Mouse (Mus musculus): ENCODE measurements at regions not wholly inside any gene's neighbourhood (a gene's known extent, or its start where the extent isn't known, plus 50 kb on each side); places are given as distances from the start of the nearest gene placed in this dataset.

- ATAC-seq (ENCODE audit: insufficient number of reproducible peaks, insufficient read depth, low FRiP score, low read depth): no peak
- 0 out of 4 replicates have a peak, but pooled peaks cover 0 to 2% of the 10 kb centered on the region in 2 experiments for H3K4me1 ChIP-seq (ENCODE audit: control insufficient read depth in 2 of 2, insufficient read depth in 2 of 2, low read length in 2 of 2)
These were observed 52.2 kb upstream of the Otud4 start for GRCm38 (mm10) chr8:79587258-79587657.

GRCm38 (mm10) chr8:79584966-79585365 lies 54.5 kb upstream of the Otud4 start:
- no peak for ATAC-seq (ENCODE audit: insufficient number of reproducible peaks, insufficient read depth, low FRiP score, low read depth)
- Histone ChIP-seq H3K4me3 (ENCODE audit: control insufficient read depth in 1 of 2, insufficient read depth in 1 of 2, low read depth in 1 of 2, low read length in 2 of 2) (no peak overlapping the region), H3K27me3 (ENCODE audit: control insufficient read depth, insufficient read depth, low read length) (no peaks in the 10 kb centered on the region), H3K36me3 (ENCODE audit: control insufficient read depth, insufficient read depth, low read length) (no peaks in the 10 kb centered on the region), H3K4me1 (ENCODE audit: control insufficient read depth in 2 of 2, insufficient read depth in 2 of 2, low read length in 2 of 2) (0 out of 4 replicates have a peak, but pooled peaks cover 0 to 2% of the 10 kb centered on the region in 2 experiments), H3K27ac (replicated peaks in 1 of 2; ENCODE audit: control insufficient read depth in 1 of 2, insufficient read depth in 1 of 2, low read depth in 2 of 2, low read length in 2 of 2) (no peak overlapping the region), H3K9ac (ENCODE audit: low read length) (no peak overlapping the region), H3K9me3 (ENCODE audit: control insufficient read depth, low read length) (no peaks in the 10 kb centered on the region), H3K4me2 (ENCODE audit: low read length) (no peak overlapping the region)
- WGBS: 31% methylated on average over 3 of the region's 3 CpGs

More at GRCm38 (mm10) chr8:79587258-79587657, 52.2 kb upstream of the Otud4 start:
- Histone ChIP-seq H3K9ac (ENCODE audit: low read length) (no peak overlapping the region), H3K27ac (replicated peaks in 1 of 2; ENCODE audit: control insufficient read depth in 1 of 2, insufficient read depth in 1 of 2, low read depth in 2 of 2, low read length in 2 of 2) (no peak overlapping the region), H3K9me3 (ENCODE audit: control insufficient read depth, low read length) (no peaks in the 10 kb centered on the region), H3K27me3 (ENCODE audit: control insufficient read depth, insufficient read depth, low read length) (no peaks in the 10 kb centered on the region), H3K4me3 (ENCODE audit: control insufficient read depth in 1 of 2, insufficient read depth in 1 of 2, low read depth in 1 of 2, low read length in 2 of 2) (no peak overlapping the region), H3K36me3 (ENCODE audit: control insufficient read depth, insufficient read depth, low read length) (no peaks in the 10 kb centered on the region), H3K4me2 (ENCODE audit: low read length) (no peak overlapping the region)
- 12% methylated on average over 1 of the region's 1 CpGs for WGBS

GRCm38 (mm10) chr8:79583326-79583725 lies 56.1 kb upstream of the Otud4 start:
- Histone ChIP-seq H3K27me3 (ENCODE audit: control insufficient read depth, insufficient read depth, low read length) (no peaks in the 10 kb centered on the region), H3K4me2 (ENCODE audit: low read length) (no peak overlapping the region), H3K9me3 (ENCODE audit: control insufficient read depth, low read length) (no peaks in the 10 kb centered on the region), H3K9ac (ENCODE audit: low read length) (no peak overlapping the region), H3K27ac (replicated peaks in 1 of 2; ENCODE audit: control insufficient read depth in 1 of 2, insufficient read depth in 1 of 2, low read depth in 2 of 2, low read length in 2 of 2) (no peak overlapping the region), H3K4me3 (ENCODE audit: control insufficient read depth in 1 of 2, insufficient read depth in 1 of 2, low read depth in 1 of 2, low read length in 2 of 2) (no peak overlapping the region), H3K36me3 (ENCODE audit: control insufficient read depth, insufficient read depth, low read length) (no peaks in the 10 kb centered on the region), H3K4me1 (ENCODE audit: control insufficient read depth in 2 of 2, insufficient read depth in 2 of 2, low read length in 2 of 2) (0 out of 4 replicates have a peak, but pooled peaks cover 0 to 2% of the 10 kb centered on the region in 2 experiments)
- WGBS: 9% methylated on average over 6 of the region's 6 CpGs
- no peak for ATAC-seq (ENCODE audit: insufficient number of reproducible peaks, insufficient read depth, low FRiP score, low read depth)

GRCm38 (mm10) chr8:79582195-79582594 lies 57.2 kb upstream of the Otud4 start:
- H3K27me3 ChIP-seq (ENCODE audit: control insufficient read depth, insufficient read depth, low read length): no peaks in the 10 kb centered on the region
- H3K9ac ChIP-seq (ENCODE audit: low read length): no peak overlapping the region
- no peak overlapping the region for H3K27ac ChIP-seq (replicated peaks in 1 of 2; ENCODE audit: control insufficient read depth in 1 of 2, insufficient read depth in 1 of 2, low read depth in 2 of 2, low read length in 2 of 2)
- ATAC-seq (ENCODE audit: insufficient number of reproducible peaks, insufficient read depth, low FRiP score, low read depth): no peak
- no peaks in the 10 kb centered on the region for H3K9me3 ChIP-seq (ENCODE audit: control insufficient read depth, low read length)
- no peak overlapping the region for H3K4me3 ChIP-seq (ENCODE audit: control insufficient read depth in 1 of 2, insufficient read depth in 1 of 2, low read depth in 1 of 2, low read length in 2 of 2)
- no peaks in the 10 kb centered on the region for H3K36me3 ChIP-seq (ENCODE audit: control insufficient read depth, insufficient read depth, low read length)
- H3K4me1 ChIP-seq (ENCODE audit: control insufficient read depth in 2 of 2, insufficient read depth in 2 of 2, low read length in 2 of 2): 0 out of 4 replicates have a peak, but pooled peaks cover 0 to 2% of the 10 kb centered on the region in 2 experiments
- 80% methylated on average over 2 of the region's 2 CpGs for WGBS
- no peak overlapping the region for H3K4me2 ChIP-seq (ENCODE audit: low read length)

GRCm38 (mm10) chr8:79576086-79576485 lies 63.3 kb upstream of the Otud4 start:
- Histone ChIP-seq H3K9me3 (ENCODE audit: control insufficient read depth, low read length) (no peaks in the 10 kb centered on the region), H3K9ac (ENCODE audit: low read length) (no peak overlapping the region), H3K27me3 (ENCODE audit: control insufficient read depth, insufficient read depth, low read length) (no peaks in the 10 kb centered on the region), H3K4me1 (ENCODE audit: control insufficient read depth in 2 of 2, insufficient read depth in 2 of 2, low read length in 2 of 2) (peaks cover 4 to 11% of the 10 kb centered on the region in 2 experiments; a peak in 3 of 4 replicates), H3K27ac (replicated peaks in 1 of 2; ENCODE audit: control insufficient read depth in 1 of 2, insufficient read depth in 1 of 2, low read depth in 2 of 2, low read length in 2 of 2) (no peak overlapping the region), H3K4me3 (ENCODE audit: control insufficient read depth in 1 of 2, insufficient read depth in 1 of 2, low read depth in 1 of 2, low read length in 2 of 2) (no peak overlapping the region), H3K4me2 (ENCODE audit: low read length) (no peak overlapping the region), H3K36me3 (ENCODE audit: control insufficient read depth, insufficient read depth, low read length) (no peaks in the 10 kb centered on the region)
- WGBS: 42% methylated on average over 7 of the region's 7 CpGs
- ATAC-seq (ENCODE audit: insufficient number of reproducible peaks, insufficient read depth, low FRiP score, low read depth): no peak

GRCm38 (mm10) chr8:79575175-79575734 lies 64.2 kb upstream of the Otud4 start:
- Histone ChIP-seq H3K4me1 (ENCODE audit: control insufficient read depth in 2 of 2, insufficient read depth in 2 of 2, low read length in 2 of 2) (peaks cover 4 to 11% of the 10 kb centered on the region in 2 experiments; a peak in 3 of 4 replicates), H3K4me2 (ENCODE audit: low read length) (no peak overlapping the region), H3K9ac (ENCODE audit: low read length) (no peak overlapping the region), H3K9me3 (ENCODE audit: control insufficient read depth, low read length) (no peaks in the 10 kb centered on the region), H3K4me3 (ENCODE audit: control insufficient read depth in 1 of 2, insufficient read depth in 1 of 2, low read depth in 1 of 2, low read length in 2 of 2) (no peak overlapping the region), H3K27ac (replicated peaks in 1 of 2; ENCODE audit: control insufficient read depth in 1 of 2, insufficient read depth in 1 of 2, low read depth in 2 of 2, low read length in 2 of 2) (no peak overlapping the region), H3K27me3 (ENCODE audit: control insufficient read depth, insufficient read depth, low read length) (no peaks in the 10 kb centered on the region), H3K36me3 (ENCODE audit: control insufficient read depth, insufficient read depth, low read length) (no peaks in the 10 kb centered on the region)
- WGBS: 73% methylated on average over 2 of the region's 2 CpGs
- ATAC-seq (ENCODE audit: insufficient number of reproducible peaks, insufficient read depth, low FRiP score, low read depth): no peak

- Histone ChIP-seq H3K36me3 (ENCODE audit: control insufficient read depth, insufficient read depth, low read length) (no peaks in the 10 kb centered on the region), H3K27ac (replicated peaks in 1 of 2; ENCODE audit: control insufficient read depth in 1 of 2, insufficient read depth in 1 of 2, low read depth in 2 of 2, low read length in 2 of 2) (no peak overlapping the region), H3K27me3 (ENCODE audit: control insufficient read depth, insufficient read depth, low read length) (no peaks in the 10 kb centered on the region), H3K9ac (ENCODE audit: low read length) (no peak overlapping the region), H3K4me2 (ENCODE audit: low read length) (no peak overlapping the region), H3K4me3 (ENCODE audit: control insufficient read depth in 1 of 2, insufficient read depth in 1 of 2, low read depth in 1 of 2, low read length in 2 of 2) (no peak overlapping the region), H3K9me3 (ENCODE audit: control insufficient read depth, low read length) (no peaks in the 10 kb centered on the region), H3K4me1 (ENCODE audit: control insufficient read depth in 2 of 2, insufficient read depth in 2 of 2, low read length in 2 of 2) (peaks cover 4 to 11% of the 10 kb centered on the region in 2 experiments; a peak in 3 of 4 replicates)
- ATAC-seq (ENCODE audit: insufficient number of reproducible peaks, insufficient read depth, low FRiP score, low read depth): no peak
- WGBS: 81% methylated on average over 7 of the region's 7 CpGs
These were observed 65.9 kb upstream of the Otud4 start for GRCm38 (mm10) chr8:79573491-79573890.

GRCm38 (mm10) chr8:79572526-79572925 lies 66.9 kb upstream of the Otud4 start:
- WGBS: 93% methylated on average over 5 of the region's 5 CpGs
- Histone ChIP-seq H3K4me3 (ENCODE audit: control insufficient read depth in 1 of 2, insufficient read depth in 1 of 2, low read depth in 1 of 2, low read length in 2 of 2) (no peak overlapping the region), H3K4me2 (ENCODE audit: low read length) (no peak overlapping the region), H3K27ac (replicated peaks in 1 of 2; ENCODE audit: control insufficient read depth in 1 of 2, insufficient read depth in 1 of 2, low read depth in 2 of 2, low read length in 2 of 2) (no peak overlapping the region), H3K27me3 (ENCODE audit: control insufficient read depth, insufficient read depth, low read length) (no peaks in the 10 kb centered on the region), H3K36me3 (ENCODE audit: control insufficient read depth, insufficient read depth, low read length) (no peaks in the 10 kb centered on the region), H3K9ac (ENCODE audit: low read length) (no peak overlapping the region), H3K4me1 (ENCODE audit: control insufficient read depth in 2 of 2, insufficient read depth in 2 of 2, low read length in 2 of 2) (peaks cover 4 to 11% of the 10 kb centered on the region in 2 experiments; a peak in 3 of 4 replicates), H3K9me3 (ENCODE audit: control insufficient read depth, low read length) (no peaks in the 10 kb centered on the region)
- ATAC-seq (ENCODE audit: insufficient number of reproducible peaks, insufficient read depth, low FRiP score, low read depth): no peak
